Mouse (Mus musculus): ENCODE measurements around the gene Noxo1.
"Not testable (repeated sequence)": the region's sequence is repeated elsewhere in the genome, so short reads cannot be mapped to it uniquely, and the experiment has no call there.

The Noxo1 gene

GRCm38 (mm10) chr17:24720616-24721015 lies 24.6 kb downstream of the Noxo1 start:
- not testable (repeated sequence) for DNase-seq (ENCODE audit: low read depth)

- not testable (repeated sequence) for DNase-seq (ENCODE audit: low read depth)
Measured at GRCm38 (mm10) chr17:24721383-24721955, 25.4 kb downstream of the Noxo1 start.

- DNase-seq (ENCODE audit: low read depth): no peak
Measured at GRCm38 (mm10) chr17:24722220-24722924, 26.3 kb downstream of the Noxo1 start.

- no peak for DNase-seq (ENCODE audit: low read depth)
Measured at GRCm38 (mm10) chr17:24723122-24723880, 27.3 kb downstream of the Noxo1 start.

GRCm38 (mm10) chr17:24723881-24724180 lies 27.8 kb downstream of the Noxo1 start:
- peak; percentile 54 for DNase-seq (ENCODE audit: low read depth)

GRCm38 (mm10) chr17:24724184-24724583 lies 28.1 kb downstream of the Noxo1 start, which contains the start of gene Ndufb10:
Gene Ndufb10, minus strand, starts transcription at chr17:24724478.
- peak; percentile 94 for DNase-seq (ENCODE audit: low read depth)

- DNase-seq (ENCODE audit: low read depth): no peak
Measured at GRCm38 (mm10) chr17:24725637-24726390, 29.8 kb downstream of the Noxo1 start.

- no peak for DNase-seq (ENCODE audit: low read depth)
Measured at GRCm38 (mm10) chr17:24727618-24728017, 31.6 kb downstream of the Noxo1 start, which contains the start of gene Rpl3l. Gene Rpl3l, plus strand, starts transcription at chr17:24727820.

GRCm38 (mm10) chr17:24728184-24728583 lies 32.1 kb downstream of the Noxo1 start:
- DNase-seq (ENCODE audit: low read depth): no peak

- DNase-seq (ENCODE audit: low read depth): no peak
Measured at GRCm38 (mm10) chr17:24729067-24729466, 33.0 kb downstream of the Noxo1 start.

GRCm38 (mm10) chr17:24730787-24731186 lies 34.8 kb downstream of the Noxo1 start:
- DNase-seq (ENCODE audit: low read depth): no peak

GRCm38 (mm10) chr17:24732233-24732935 lies 36.4 kb downstream of the Noxo1 start:
- no peak for DNase-seq (ENCODE audit: low read depth)

- no peak for DNase-seq (ENCODE audit: low read depth)
Measured at GRCm38 (mm10) chr17:24733434-24734050, 37.5 kb downstream of the Noxo1 start.

- no peak for DNase-seq (ENCODE audit: low read depth)
Measured at GRCm38 (mm10) chr17:24734513-24734912, 38.5 kb downstream of the Noxo1 start.

GRCm38 (mm10) chr17:24735446-24735845 lies 39.4 kb downstream of the Noxo1 start:
- no peak for DNase-seq (ENCODE audit: low read depth)

- peak; percentile 100 for DNase-seq (ENCODE audit: low read depth)
Measured at GRCm38 (mm10) chr17:24736330-24737051, 40.5 kb downstream of the Noxo1 start, which contains the start of gene Msrb1. Gene Msrb1, plus strand, starts transcription at chr17:24736642.

- DNase-seq (ENCODE audit: low read depth): no peak
Measured at GRCm38 (mm10) chr17:24737135-24737810, 41.2 kb downstream of the Noxo1 start.

- no peak for DNase-seq (ENCODE audit: low read depth)
Measured at GRCm38 (mm10) chr17:24738238-24738637, 42.2 kb downstream of the Noxo1 start.

GRCm38 (mm10) chr17:24739926-24740325 lies 43.9 kb downstream of the Noxo1 start:
- no peak for DNase-seq (ENCODE audit: low read depth)

GRCm38 (mm10) chr17:24742307-24742706 lies 46.3 kb downstream of the Noxo1 start:
- no peak for DNase-seq (ENCODE audit: low read depth)
